Mouse (Mus musculus): ENCODE results near the gene Hs6st1. TPM values are rescaled to one million over a fixed set of nuclear protein-coding genes. Genes with fewer than 3 reads are reported as not detected.

Hs6st1 gene
- polyA plus RNA-seq, 1 experiment from 2014 or later = 27.7 TPM

DNA sequence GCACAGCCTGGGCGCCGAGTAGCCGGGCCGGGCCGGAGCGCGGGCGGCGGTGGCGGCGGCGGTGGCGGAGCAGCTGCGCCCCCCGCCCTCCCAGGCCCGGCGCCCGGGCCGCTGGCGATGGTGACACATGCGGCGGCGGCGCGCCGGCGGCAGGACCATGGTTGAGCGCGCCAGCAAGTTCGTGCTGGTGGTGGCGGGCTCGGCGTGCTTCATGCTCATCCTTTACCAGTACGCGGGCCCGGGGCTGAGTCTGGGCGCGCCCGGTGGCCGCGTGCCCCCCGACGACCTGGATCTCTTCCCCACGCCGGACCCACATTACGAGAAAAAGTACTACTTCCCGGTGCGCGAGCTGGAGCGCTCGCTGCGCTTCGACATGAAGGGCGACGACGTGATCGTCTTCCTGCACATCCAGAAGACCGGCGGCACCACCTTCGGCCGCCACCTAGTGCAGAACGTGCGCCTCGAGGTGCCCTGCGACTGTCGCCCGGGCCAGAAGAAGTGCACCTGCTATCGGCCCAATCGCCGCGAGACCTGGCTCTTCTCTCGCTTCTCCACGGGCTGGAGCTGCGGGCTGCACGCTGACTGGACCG, 426 bp downstream of the Hs6st1 start:
- peaks cover 46% of the 10 kb centered on the region for H3K4me1 ChIP-seq (ENCODE audit: control insufficient read depth, insufficient read depth, low read length)
- DNase-seq (ENCODE audit: low spot score) (peak; percentile 51), ATAC-seq (ENCODE audit: insufficient read depth, low FRiP score, low TSS enrichment) (0 out of 2 replicates have a peak, but pooled peaks have one; percentile 0)
- peak overlapping the region; percentile 76 for H3K4me3 ChIP-seq (ENCODE audit: low read depth, low read length)
- H3K27ac ChIP-seq (ENCODE audit: low read depth, low read length) = peak overlapping the region; percentile 64; the same call in 1 of the 2 replicates
- peaks cover 3% of the 10 kb centered on the region; the same call in 1 of the 2 replicates for H3K27me3 ChIP-seq (ENCODE audit: control insufficient read depth, insufficient read depth, low read length)
- H3K9me3 ChIP-seq (ENCODE audit: control insufficient read depth, low read length) = no peaks in the 10 kb centered on the region
- peak overlapping the region; percentile 98 for H3K4me2 ChIP-seq (ENCODE audit: low read depth)
- under 1% methylated on average over 66 of the region's 76 CpGs for WGBS
- H3K36me3 ChIP-seq (ENCODE audit: control insufficient read depth, insufficient read depth, low read length) = no peaks in the 10 kb centered on the region
- peak overlapping the region; percentile 78 for H3K9ac ChIP-seq (ENCODE audit: low read length)

DNA sequence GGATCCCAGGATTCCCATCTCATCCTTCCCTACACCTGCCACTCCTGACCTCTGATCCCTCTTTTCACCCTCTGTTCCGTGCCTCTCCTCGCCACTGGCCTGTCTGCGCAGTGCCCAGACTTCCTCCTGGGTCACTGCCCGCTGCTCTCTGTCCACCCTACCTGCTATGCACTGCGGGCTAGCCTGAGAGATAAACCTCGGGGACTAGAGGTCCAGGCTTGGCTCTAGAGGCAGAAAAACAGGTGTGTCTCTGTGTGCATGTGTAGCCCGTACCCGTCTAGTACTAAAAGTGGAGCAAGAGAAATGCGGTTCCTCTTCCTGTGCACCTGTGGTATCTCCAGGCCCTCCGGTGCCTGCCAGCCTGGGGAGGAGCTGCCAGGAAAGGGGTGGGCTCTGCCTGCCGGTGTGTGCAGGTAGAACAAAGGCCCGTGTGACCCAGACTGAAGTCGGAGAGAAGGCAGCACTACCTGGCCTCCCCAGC, 1.1 kb downstream of the Hs6st1 start:
- Histone ChIP-seq H3K9ac (ENCODE audit: low read length) (peak overlapping the region; percentile 78), H3K36me3 (ENCODE audit: control insufficient read depth, insufficient read depth, low read length) (no peaks in the 10 kb centered on the region), H3K4me3 (ENCODE audit: low read depth, low read length) (peak overlapping the region; percentile 76), H3K9me3 (ENCODE audit: control insufficient read depth, low read length) (no peaks in the 10 kb centered on the region), H3K27me3 (ENCODE audit: control insufficient read depth, insufficient read depth, low read length) (peaks cover 3% of the 10 kb centered on the region; the same call in 1 of the 2 replicates), H3K4me1 (ENCODE audit: control insufficient read depth, insufficient read depth, low read length) (peaks cover 42% of the 10 kb centered on the region), H3K27ac (ENCODE audit: low read depth, low read length) (no peak overlapping the region), H3K4me2 (ENCODE audit: low read depth) (peak overlapping the region; percentile 98)
- DNase-seq (ENCODE audit: low spot score) = peak; percentile 23
- ATAC-seq (ENCODE audit: insufficient read depth, low FRiP score, low TSS enrichment) = no peak
- 4% methylated on average over 13 of the region's 13 CpGs for WGBS

DNA sequence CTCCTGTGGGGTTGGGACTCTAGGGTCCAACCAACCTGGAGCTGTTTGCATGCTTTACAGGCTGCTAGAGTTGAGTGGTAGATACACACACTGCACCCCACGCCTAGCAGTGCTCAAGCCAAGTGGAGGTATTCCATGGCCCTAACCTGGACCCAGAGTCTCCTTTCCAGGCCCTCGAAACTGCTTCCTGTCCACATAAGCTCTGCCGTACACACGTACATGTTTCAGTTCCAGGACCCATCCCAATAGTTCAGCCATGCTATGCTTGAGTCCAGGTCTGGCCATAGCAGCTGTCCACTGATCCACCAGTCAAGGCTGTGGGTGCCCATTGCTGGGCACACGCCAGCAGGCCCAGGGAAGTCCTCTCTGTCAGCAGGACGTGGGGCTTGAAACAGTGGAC, 2.0 kb downstream of the Hs6st1 start:
- Histone ChIP-seq H3K4me3 (ENCODE audit: low read depth, low read length) (peak overlapping the region; percentile 76), H3K4me1 (ENCODE audit: control insufficient read depth, insufficient read depth, low read length) (peaks cover 38% of the 10 kb centered on the region), H3K4me2 (ENCODE audit: low read depth) (peak overlapping the region; percentile 98), H3K27me3 (ENCODE audit: control insufficient read depth, insufficient read depth, low read length) (peaks cover 3% of the 10 kb centered on the region; the same call in 1 of the 2 replicates), H3K9me3 (ENCODE audit: control insufficient read depth, low read length) (no peaks in the 10 kb centered on the region), H3K27ac (ENCODE audit: low read depth, low read length) (no peak overlapping the region), H3K36me3 (ENCODE audit: control insufficient read depth, insufficient read depth, low read length) (no peaks in the 10 kb centered on the region), H3K9ac (ENCODE audit: low read length) (peak overlapping the region; percentile 46)
- no peak for DNase-seq (ENCODE audit: low spot score)
- no peak for ATAC-seq (ENCODE audit: insufficient read depth, low FRiP score, low TSS enrichment)
- WGBS = 71% methylated on average over 6 of the region's 6 CpGs

DNA sequence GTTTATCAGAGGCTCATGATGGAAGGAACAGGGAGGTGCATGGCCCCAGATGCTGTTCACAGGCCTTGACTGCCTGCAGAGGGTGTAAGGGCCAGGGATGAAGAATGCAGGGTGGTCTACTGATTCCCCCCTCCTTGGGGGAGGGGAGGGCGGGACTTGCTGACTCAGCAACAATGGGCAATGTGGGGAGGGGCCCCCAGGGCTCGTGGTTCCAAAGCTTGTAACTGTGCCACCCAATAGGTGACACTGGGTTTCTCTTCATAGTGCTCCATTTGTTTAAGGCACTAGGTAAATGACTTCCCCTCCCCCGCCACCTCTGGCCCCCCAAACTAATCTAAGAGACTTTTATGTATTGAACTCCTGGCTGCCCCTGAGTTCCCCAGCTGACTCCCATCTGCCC, 2.5 kb downstream of the Hs6st1 start:
- peak overlapping the region; percentile 98 for H3K4me2 ChIP-seq (ENCODE audit: low read depth)
- H3K27me3 ChIP-seq (ENCODE audit: control insufficient read depth, insufficient read depth, low read length) = peaks cover 3% of the 10 kb centered on the region; the same call in 1 of the 2 replicates
- 59% methylated on average over 3 of the region's 3 CpGs for WGBS
- DNase-seq (ENCODE audit: low spot score) (no peak), ATAC-seq (ENCODE audit: insufficient read depth, low FRiP score, low TSS enrichment) (no peak)
- H3K36me3 ChIP-seq (ENCODE audit: control insufficient read depth, insufficient read depth, low read length) = no peaks in the 10 kb centered on the region
- peaks cover 36% of the 10 kb centered on the region for H3K4me1 ChIP-seq (ENCODE audit: control insufficient read depth, insufficient read depth, low read length)
- H3K9ac ChIP-seq (ENCODE audit: low read length) = peak overlapping the region; percentile 46
- peak overlapping the region; percentile 76 for H3K4me3 ChIP-seq (ENCODE audit: low read depth, low read length)
- no peak overlapping the region for H3K27ac ChIP-seq (ENCODE audit: low read depth, low read length)
- no peaks in the 10 kb centered on the region for H3K9me3 ChIP-seq (ENCODE audit: control insufficient read depth, low read length)

DNA sequence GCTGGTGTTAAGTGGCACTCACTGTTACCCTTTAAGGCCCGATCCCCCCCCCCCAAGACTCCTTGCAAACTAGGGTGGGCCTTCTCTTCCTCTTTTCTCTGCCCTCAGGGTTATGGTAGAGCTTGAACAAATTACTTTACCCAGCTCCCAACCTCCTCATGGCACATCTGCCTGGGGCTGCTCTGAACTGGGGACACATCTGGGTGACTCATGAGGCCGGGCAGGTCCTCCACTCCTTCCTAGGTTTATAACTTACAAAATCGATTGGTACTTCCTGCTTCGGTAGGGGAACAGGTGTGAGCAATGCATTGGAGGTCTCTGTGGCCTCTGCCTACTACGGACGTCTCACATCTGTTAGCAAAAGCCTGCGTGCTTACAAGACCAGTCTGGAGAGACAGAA, 3.0 kb downstream of the Hs6st1 start:
- peak overlapping the region; percentile 98 for H3K4me2 ChIP-seq (ENCODE audit: low read depth)
- DNase-seq (ENCODE audit: low spot score) = no peak
- WGBS = 79% methylated on average over 7 of the region's 7 CpGs
- no peaks in the 10 kb centered on the region for H3K36me3 ChIP-seq (ENCODE audit: control insufficient read depth, insufficient read depth, low read length)
- H3K4me3 ChIP-seq (ENCODE audit: low read depth, low read length) = peak overlapping the region; percentile 16; the same call in 1 of the 2 replicates
- peaks cover 38% of the 10 kb centered on the region for H3K4me1 ChIP-seq (ENCODE audit: control insufficient read depth, insufficient read depth, low read length)
- no peaks in the 10 kb centered on the region for H3K9me3 ChIP-seq (ENCODE audit: control insufficient read depth, low read length)
- no peak for ATAC-seq (ENCODE audit: insufficient read depth, low FRiP score, low TSS enrichment)
- H3K27me3 ChIP-seq (ENCODE audit: control insufficient read depth, insufficient read depth, low read length) = peaks cover 3% of the 10 kb centered on the region; the same call in 1 of the 2 replicates
- H3K9ac ChIP-seq (ENCODE audit: low read length) = no peak overlapping the region
- no peak overlapping the region for H3K27ac ChIP-seq (ENCODE audit: low read depth, low read length)

DNA sequence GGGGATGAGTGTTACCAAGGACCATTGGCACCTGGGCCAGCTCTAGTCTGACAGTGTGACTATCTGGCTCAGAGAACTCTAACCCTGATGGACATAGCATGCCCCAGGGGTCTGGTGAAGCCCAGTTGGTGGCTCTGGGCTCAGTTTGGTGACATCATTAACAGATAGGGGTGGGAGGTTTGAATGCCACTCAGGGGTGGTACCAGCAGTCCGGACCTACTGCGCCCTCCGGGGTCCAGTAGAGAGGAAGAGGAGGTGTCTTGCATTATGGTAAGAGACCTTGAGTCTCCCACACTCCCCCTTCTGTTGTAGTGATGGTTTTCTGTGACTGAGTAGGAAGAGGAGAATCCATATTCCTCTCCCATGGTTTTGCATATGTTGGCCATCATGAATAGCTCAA, 3.4 kb downstream of the Hs6st1 start:
- peaks cover 3% of the 10 kb centered on the region; the same call in 1 of the 2 replicates for H3K27me3 ChIP-seq (ENCODE audit: control insufficient read depth, insufficient read depth, low read length)
- ATAC-seq (ENCODE audit: insufficient read depth, low FRiP score, low TSS enrichment) = no peak
- no peak overlapping the region for H3K9ac ChIP-seq (ENCODE audit: low read length)
- peak overlapping the region; percentile 98 for H3K4me2 ChIP-seq (ENCODE audit: low read depth)
- no peaks in the 10 kb centered on the region for H3K9me3 ChIP-seq (ENCODE audit: control insufficient read depth, low read length)
- no peaks in the 10 kb centered on the region for H3K36me3 ChIP-seq (ENCODE audit: control insufficient read depth, insufficient read depth, low read length)
- peaks cover 41% of the 10 kb centered on the region for H3K4me1 ChIP-seq (ENCODE audit: control insufficient read depth, insufficient read depth, low read length)
- WGBS = 97% methylated on average over 3 of the region's 3 CpGs
- peak overlapping the region; percentile 19 for H3K4me3 ChIP-seq (ENCODE audit: low read depth, low read length)
- DNase-seq (ENCODE audit: low spot score) = no peak
- H3K27ac ChIP-seq (ENCODE audit: low read depth, low read length) = no peak overlapping the region

DNA sequence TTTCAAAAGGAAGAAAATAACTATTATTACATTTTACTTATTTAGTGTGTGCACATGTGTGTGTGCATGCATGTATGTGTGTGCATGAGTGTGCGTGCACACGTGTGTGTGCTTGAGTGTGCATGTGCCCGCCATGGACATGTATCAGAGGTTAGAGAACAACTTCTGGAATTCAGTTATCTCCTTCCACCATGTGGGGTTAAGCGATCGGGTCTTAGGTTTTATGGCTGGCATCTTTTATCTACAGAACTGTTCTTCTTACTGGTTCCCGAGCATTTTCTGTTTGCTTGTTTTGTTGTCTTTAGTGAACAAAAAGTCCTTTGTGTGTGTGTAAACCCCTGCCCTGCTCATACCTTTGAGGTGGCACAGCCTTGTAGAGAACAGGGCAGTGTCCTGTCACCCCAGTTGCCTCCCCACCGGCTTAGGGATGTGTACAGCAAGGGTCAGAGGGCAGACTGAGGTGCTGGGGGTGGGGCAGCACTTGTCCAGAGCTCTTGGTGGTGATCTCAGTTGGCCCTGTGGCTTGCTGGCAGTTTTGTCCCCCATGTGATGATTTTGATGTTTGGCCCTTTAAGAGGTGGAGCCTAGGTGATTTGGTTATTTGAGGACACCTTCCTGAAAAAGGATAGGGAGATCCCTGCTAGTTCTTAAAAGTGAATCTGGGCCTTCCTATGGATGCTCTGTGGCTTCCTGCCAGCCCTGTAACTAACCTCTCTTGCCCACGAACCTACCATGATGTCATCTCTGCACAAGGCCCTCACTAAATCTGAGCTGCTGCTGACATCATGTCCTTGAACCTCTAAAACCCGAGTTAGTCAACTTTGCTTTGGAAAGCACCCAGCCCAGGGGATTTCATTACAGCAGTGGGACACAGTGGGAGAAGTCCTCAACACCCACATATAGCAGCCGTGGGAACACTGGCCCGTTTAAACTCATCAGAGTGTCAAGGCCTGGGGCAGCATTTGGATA, 4.7 kb downstream of the Hs6st1 start:
- H3K4me1 ChIP-seq (ENCODE audit: control insufficient read depth, insufficient read depth, low read length) = peaks cover 49% of the 10 kb centered on the region
- peak overlapping the region; percentile 22 for H3K4me2 ChIP-seq (ENCODE audit: low read depth)
- H3K9me3 ChIP-seq (ENCODE audit: control insufficient read depth, low read length) = no peaks in the 10 kb centered on the region
- DNase-seq (ENCODE audit: low spot score) (no peak), ATAC-seq (ENCODE audit: insufficient read depth, low FRiP score, low TSS enrichment) (no peak)
- H3K36me3 ChIP-seq (ENCODE audit: control insufficient read depth, insufficient read depth, low read length) = no peaks in the 10 kb centered on the region
- no peak overlapping the region; the same call in 1 of the 2 replicates for H3K9ac ChIP-seq (ENCODE audit: low read length)
- no peak overlapping the region for H3K4me3 ChIP-seq (ENCODE audit: low read depth, low read length)
- H3K27me3 ChIP-seq (ENCODE audit: control insufficient read depth, insufficient read depth, low read length) = no peaks in the 10 kb centered on the region
- WGBS = 67% methylated on average over 11 of the region's 11 CpGs
- no peak overlapping the region for H3K27ac ChIP-seq (ENCODE audit: low read depth, low read length)

DNA sequence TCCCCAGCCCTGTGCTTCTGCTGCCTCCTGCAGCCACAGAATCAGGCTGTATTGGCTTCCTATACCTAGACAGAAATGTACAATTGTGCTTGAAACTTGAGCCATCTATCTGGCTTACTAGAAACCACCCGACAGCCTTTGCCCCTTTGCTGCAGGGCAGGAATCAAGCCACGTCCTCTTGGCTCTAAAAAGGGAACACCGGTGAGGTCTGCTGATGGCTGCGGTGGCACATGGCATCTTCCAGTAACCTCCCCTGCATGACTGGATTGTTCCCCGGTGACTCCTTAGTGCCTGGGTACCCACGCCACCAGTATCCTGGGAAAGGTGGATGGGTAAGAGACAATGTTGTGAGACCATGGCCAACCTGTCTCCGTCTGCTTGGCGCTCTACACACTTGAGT, 5.4 kb downstream of the Hs6st1 start:
- no peak for DNase-seq (ENCODE audit: low spot score)
- H3K9ac ChIP-seq (ENCODE audit: low read length) = no peak overlapping the region; the same call in 1 of the 2 replicates
- no peaks in the 10 kb centered on the region for H3K36me3 ChIP-seq (ENCODE audit: control insufficient read depth, insufficient read depth, low read length)
- H3K4me2 ChIP-seq (ENCODE audit: low read depth) = no peak overlapping the region; the same call in 1 of the 2 replicates
- no peak overlapping the region for H3K27ac ChIP-seq (ENCODE audit: low read depth, low read length)
- H3K4me1 ChIP-seq (ENCODE audit: control insufficient read depth, insufficient read depth, low read length) = peaks cover 52% of the 10 kb centered on the region
- H3K27me3 ChIP-seq (ENCODE audit: control insufficient read depth, insufficient read depth, low read length) = no peaks in the 10 kb centered on the region
- WGBS = 85% methylated on average over 8 of the region's 8 CpGs
- no peak for ATAC-seq (ENCODE audit: insufficient read depth, low FRiP score, low TSS enrichment)
- no peak overlapping the region for H3K4me3 ChIP-seq (ENCODE audit: low read depth, low read length)
- no peaks in the 10 kb centered on the region for H3K9me3 ChIP-seq (ENCODE audit: control insufficient read depth, low read length)

Data from neural tube, embryonic 11.5 days (tissue).